Mouse (Mus musculus) layer of hippocampus, adult 9-11 months (tissue): ENCODE data around the gene Fbxl5.

ENCODE experiments used
- DNase-seq: peaks from one replicate; pipeline ENCODE4 v3.0.0; 2022

The Fbxl5 gene

GRCm38 (mm10) chr5:43781423-43781976, 39.9 kb downstream of the Fbxl5 start:
- peak; percentile 22 for DNase-seq

- DNase-seq: no peak
Observed at GRCm38 (mm10) chr5:43778583-43778982, 42.9 kb downstream of the Fbxl5 start.

- no peak for DNase-seq
Observed at GRCm38 (mm10) chr5:43776993-43777392, 44.4 kb downstream of the Fbxl5 start.

GRCm38 (mm10) chr5:43776407-43776806, 45.0 kb downstream of the Fbxl5 start:
- peak; percentile 23 for DNase-seq

GRCm38 (mm10) chr5:43771555-43771954, 49.9 kb downstream of the Fbxl5 start:
- DNase-seq: no peak

- DNase-seq: no peak
Observed at GRCm38 (mm10) chr5:43770618-43771354, 50.7 kb downstream of the Fbxl5 start.

GRCm38 (mm10) chr5:43749092-43749491, 72.3 kb downstream of the Fbxl5 start:
- no peak for DNase-seq

GRCm38 (mm10) chr5:43748039-43748438, 73.4 kb downstream of the Fbxl5 start:
- DNase-seq: no peak

GRCm38 (mm10) chr5:43745156-43745555, 76.3 kb downstream of the Fbxl5 start:
- DNase-seq: no peak

- no peak for DNase-seq
Observed at GRCm38 (mm10) chr5:43744187-43744586, 77.3 kb downstream of the Fbxl5 start.

- DNase-seq: peak; percentile 19
Observed at GRCm38 (mm10) chr5:43732381-43732780, 89.1 kb downstream of the Fbxl5 start.

GRCm38 (mm10) chr5:43728375-43729165, 92.9 kb downstream of the Fbxl5 start:
- DNase-seq: no peak

GRCm38 (mm10) chr5:43723830-43724229, 97.6 kb downstream of the Fbxl5 start:
- DNase-seq: no peak

GRCm38 (mm10) chr5:43722452-43722783, 99.0 kb downstream of the Fbxl5 start:
- no peak for DNase-seq

- no peak for DNase-seq
Observed at GRCm38 (mm10) chr5:43721538-43722451, 99.6 kb downstream of the Fbxl5 start.

GRCm38 (mm10) chr5:43699240-43699639, 122.2 kb downstream of the Fbxl5 start:
- DNase-seq: no peak

- no peak for DNase-seq
Observed at GRCm38 (mm10) chr5:43697133-43697532, 124.3 kb downstream of the Fbxl5 start.
